Mouse (Mus musculus) spleen, adult 2 months (tissue): Measurements from ENCODE around the gene Fgfr2. TPM values are rescaled to one million over a fixed set of nuclear protein-coding genes. Genes with fewer than 3 reads are reported as not detected.
"Not testable (repeated sequence)": the region's sequence is repeated elsewhere in the genome, so short reads cannot be mapped to it uniquely, and the experiment has no call there.

Experiments used
- DNase-seq, 2 experiments: peaks; one replicate each; pipeline versions ENCODE4 v3.0.0 to v3.0.0-alpha.2; 2012 to 2021; ENCODE audit warnings: low spot score in 2 of 2, low read depth in 1 of 2
- H3K27ac ChIP-seq: fragments of 200-500 bp; 2 replicates; pipeline ENCODE4 v1.5.1; 2012; ENCODE audit warnings: low read length, inconsistent platforms; ENCODE audit not compliant: insufficient read depth
- H3K27me3 ChIP-seq: fragments of 200-500 bp; 2 replicates; pipeline ENCODE4 v1.6.1; 2012; ENCODE audit warnings: mild to moderate bottlenecking, moderate library complexity, low read length, inconsistent platforms; ENCODE audit not compliant: control insufficient read depth, insufficient read depth
- H3K36me3 ChIP-seq: fragments of 200-500 bp; 2 replicates; pipeline ENCODE4 v1.6.1; 2012; ENCODE audit warnings: mild to moderate bottlenecking, low read length, inconsistent platforms; ENCODE audit not compliant: control insufficient read depth, insufficient read depth
- H3K4me1 ChIP-seq: fragments of 200-500 bp; 2 replicates; pipeline ENCODE4 v1.6.1; 2011; ENCODE audit warnings: inconsistent platforms; ENCODE audit not compliant: control insufficient read depth, insufficient read depth, insufficient read length
- H3K4me3 ChIP-seq: fragments of 200-500 bp; 2 replicates; pipeline ENCODE4 v1.5.1; 2011; ENCODE audit warnings: mild to moderate bottlenecking, inconsistent platforms; ENCODE audit not compliant: insufficient read depth, insufficient read length; ENCODE audit errors: extremely low read depth
- CTCF ChIP-seq: fragments of 200-500 bp; IDR thresholded peaks from 2 replicates; pipeline ENCODE4 v1.5.1; 2011; ENCODE audit warnings: mild to moderate bottlenecking, inconsistent platforms; ENCODE audit not compliant: insufficient read depth, insufficient read length, insufficient replicate concordance; ENCODE audit errors: extremely low read depth
- POLR2A ChIP-seq: fragments of 200-500 bp; IDR thresholded peaks from 2 replicates; pipeline ENCODE4 v1.6.1; 2011; ENCODE audit warnings: low read depth, low read length, inconsistent platforms
- WGBS: fragments of 180-500 bp; shearing (Covaris S2); methylation state at CpG from one replicate; pipeline ENCODE4 v1.1.7; 2018; 5-methylcytosine and 5-hydroxymethylcytosine counted together
- polyA plus RNA-seq: library from polyadenylated mRNA; depleted of rRNA; stranded (reverse); fragments of >200 nt; gene quantifications from 2 replicates; pipeline ENCODE4 v1.2.3, GENCODE M21; 2012

Fgfr2 gene
- polyA plus RNA-seq, 1 experiment: 1.6 TPM

DNA sequence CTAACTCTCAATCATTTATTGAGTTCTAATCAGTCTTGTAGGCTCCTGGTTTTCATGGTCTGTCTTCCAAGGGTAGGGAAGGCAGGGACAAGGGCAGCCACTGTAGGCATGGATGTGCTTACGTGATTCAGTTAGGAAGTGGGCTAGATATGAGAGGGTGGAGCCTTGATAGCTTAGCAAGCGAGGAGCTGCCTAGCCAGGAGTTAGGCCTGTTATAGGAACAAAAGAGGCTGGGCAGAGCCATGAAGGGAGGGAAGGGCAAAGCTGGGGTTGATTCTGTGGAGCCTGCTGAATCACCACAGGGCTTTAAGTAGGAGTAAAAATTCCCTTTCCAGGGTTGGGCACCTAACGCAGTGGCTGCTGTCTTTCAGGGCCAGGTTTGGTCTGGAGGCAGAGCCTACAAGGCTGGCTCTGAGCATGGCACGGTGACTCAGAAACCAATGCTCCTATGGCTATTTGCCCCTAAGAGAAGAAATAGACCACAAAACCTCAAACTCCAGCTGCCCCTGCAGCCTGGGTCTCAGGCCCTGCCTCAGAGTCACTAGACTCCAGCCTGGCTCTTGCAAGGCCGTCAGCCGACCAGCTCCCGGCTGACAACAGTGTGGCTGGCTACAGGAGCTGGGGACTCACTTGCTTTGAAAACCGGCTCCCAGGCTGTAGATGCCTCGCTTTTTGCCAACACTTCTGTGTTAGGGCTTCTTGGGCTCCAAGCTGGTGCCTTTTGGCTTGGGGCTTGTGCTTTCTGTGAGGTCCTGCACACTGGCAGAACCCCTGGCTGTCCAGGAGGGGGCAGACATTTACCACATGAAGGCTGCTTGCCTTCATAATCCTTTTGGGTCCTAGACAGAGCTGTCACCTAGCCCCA, 2449.7 kb downstream of the Fgfr2 start:
- TF ChIP-seq POLR2A (no peak), CTCF (peak; percentile 38; the same call in 1 of the 2 replicates)
- WGBS: 77% methylated on average over 9 of the region's 9 CpGs
- Histone ChIP-seq H3K27me3 (no peaks in the 10 kb centered on the region), H3K4me1 (no peaks in the 10 kb centered on the region), H3K27ac (no peak overlapping the region), H3K4me3 (no peak overlapping the region), H3K36me3 (no peaks in the 10 kb centered on the region)
- no peak for DNase-seq

GRCm38 (mm10) chr7:130671301-130671700, 2451.8 kb downstream of the Fgfr2 start:
- TF ChIP-seq POLR2A: no peak
- TF ChIP-seq CTCF: no peak
- Histone ChIP-seq H3K4me3 (no peak overlapping the region), H3K4me1 (no peaks in the 10 kb centered on the region), H3K27me3 (no peaks in the 10 kb centered on the region), H3K27ac (no peak overlapping the region), H3K36me3 (no peaks in the 10 kb centered on the region)
- WGBS: 81% methylated on average over 6 of the region's 6 CpGs
- DNase-seq: no peak

- Histone ChIP-seq H3K4me3 (no peak overlapping the region), H3K4me1 (no peaks in the 10 kb centered on the region)
- no peak for TF ChIP-seq CTCF
- no peak for TF ChIP-seq POLR2A
These were observed 2452.8 kb downstream of the Fgfr2 start for GRCm38 (mm10) chr7:130670358-130670757.

DNA sequence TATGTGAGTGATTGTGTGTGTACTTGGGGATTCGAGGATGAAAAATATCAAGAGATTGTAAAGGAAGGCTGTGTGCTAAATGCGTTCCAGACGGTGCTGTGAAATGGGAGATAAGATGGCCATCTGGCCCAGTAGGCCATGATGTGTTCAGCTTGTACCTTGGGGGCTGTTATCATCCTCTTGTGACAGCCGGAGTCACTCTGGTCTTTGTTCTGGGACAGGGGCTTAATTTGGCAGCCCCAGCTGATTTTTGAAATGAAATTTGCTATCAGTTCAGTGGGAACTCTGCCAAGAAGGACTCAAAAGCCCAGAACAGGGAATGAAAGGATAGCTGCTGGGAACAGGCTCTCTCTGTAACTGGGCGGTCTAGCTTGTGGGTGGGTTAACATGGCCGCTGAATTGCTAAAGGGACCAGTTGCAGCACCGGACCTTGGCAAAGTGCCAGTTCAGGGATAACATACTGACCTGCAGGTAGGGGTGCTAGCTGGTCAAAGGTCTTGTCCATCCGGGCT, 2453.7 kb downstream of the Fgfr2 start:
- DNase-seq: no peak
- Histone ChIP-seq H3K27me3 (no peaks in the 10 kb centered on the region), H3K4me1 (no peaks in the 10 kb centered on the region), H3K27ac (no peak overlapping the region), H3K36me3 (no peaks in the 10 kb centered on the region), H3K4me3 (no peak overlapping the region)
- TF ChIP-seq POLR2A (no peak), CTCF (no peak)
- 83% methylated on average over 8 of the region's 8 CpGs for WGBS

More at GRCm38 (mm10) chr7:130670358-130670757, 2452.8 kb downstream of the Fgfr2 start:
- Histone ChIP-seq H3K27me3 (no peaks in the 10 kb centered on the region), H3K27ac (no peak overlapping the region), H3K36me3 (no peaks in the 10 kb centered on the region)
- WGBS: 89% methylated on average over 4 of the region's 4 CpGs
- DNase-seq: no peak

DNA sequence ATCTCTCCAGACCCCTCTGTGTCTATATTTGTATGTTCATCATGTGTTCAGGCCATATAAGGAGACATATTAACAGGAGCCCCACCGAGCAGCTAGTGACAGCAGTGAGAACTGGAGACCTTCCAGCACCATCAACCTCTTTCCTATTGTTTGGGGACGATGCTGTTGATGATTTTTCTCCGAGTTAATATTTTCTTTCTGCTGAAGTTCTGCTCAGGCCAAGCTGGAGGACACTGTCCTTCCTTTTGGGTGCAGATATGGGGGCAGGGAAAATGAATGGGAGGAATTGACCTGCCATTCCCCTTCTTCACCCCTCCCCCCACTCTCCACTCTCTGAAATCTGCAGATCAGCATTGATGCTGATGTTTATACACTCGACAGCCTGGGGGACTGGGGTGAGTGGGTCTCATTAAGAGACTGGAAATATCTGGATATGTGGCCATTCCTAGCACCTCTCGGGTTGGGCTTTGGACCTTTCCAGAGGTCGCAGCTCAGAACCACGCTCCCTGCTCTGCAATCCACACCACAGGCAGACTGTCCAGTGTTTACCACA, 2454.3 kb downstream of the Fgfr2 start:
- Histone ChIP-seq H3K27ac (no peak overlapping the region), H3K27me3 (no peaks in the 10 kb centered on the region), H3K36me3 (no peaks in the 10 kb centered on the region), H3K4me3 (no peak overlapping the region), H3K4me1 (no peaks in the 10 kb centered on the region)
- WGBS: 82% methylated on average over 7 of the region's 7 CpGs
- DNase-seq: no peak
- TF ChIP-seq POLR2A (no peak), CTCF (no peak)

DNA sequence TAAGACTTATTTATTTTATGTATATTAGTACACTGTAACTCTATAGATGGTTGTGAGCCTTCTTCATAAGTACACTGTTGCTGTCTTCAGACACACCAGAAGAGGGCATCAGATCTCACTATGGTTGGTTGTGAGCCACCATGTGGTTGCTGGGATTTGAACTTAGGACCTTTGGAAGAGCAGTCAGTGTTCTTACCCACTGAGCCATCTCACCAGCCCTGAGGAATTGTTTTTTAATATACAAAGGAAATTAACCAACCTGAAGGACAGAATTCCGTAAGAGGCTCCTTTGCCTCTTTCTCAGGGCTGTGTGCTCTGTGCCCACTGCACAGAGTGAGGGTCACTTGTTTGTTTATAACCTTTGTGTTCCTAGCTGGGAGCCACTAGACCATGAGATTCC, 2455.1 kb downstream of the Fgfr2 start:
- not testable (repeated sequence) for H3K27me3 ChIP-seq, DNase-seq, H3K36me3 ChIP-seq, H3K4me1 ChIP-seq, H3K4me3 ChIP-seq, H3K27ac ChIP-seq
- WGBS: 93% methylated on average over 1 of the region's 1 CpGs

- Histone ChIP-seq H3K36me3 (no peaks in the 10 kb centered on the region), H3K27ac (no peak overlapping the region), H3K4me1 (no peaks in the 10 kb centered on the region), H3K4me3 (no peak overlapping the region), H3K27me3 (no peaks in the 10 kb centered on the region)
- no peak for DNase-seq
- TF ChIP-seq POLR2A: no peak
- TF ChIP-seq CTCF: no peak
- 94% methylated on average over 9 of the region's 9 CpGs for WGBS
These were observed 2457.8 kb downstream of the Fgfr2 start for GRCm38 (mm10) chr7:130665358-130665757.
